Mouse (Mus musculus) bone marrow macrophage, adult 2 months (primary cell): ENCODE measurements around the gene AC134908.4. TPM values are rescaled to one million over a fixed set of nuclear protein-coding genes. Genes with fewer than 3 reads are reported as not detected.

Experiments
- H3K27ac ChIP-seq: 2 replicates; pipeline ENCODE4 v1.5.1; 2012; ENCODE audit warnings: low read depth, low read length; ENCODE audit not compliant: insufficient read depth
- H3K4me1 ChIP-seq: 2 replicates; pipeline ENCODE4 v1.6.1; 2012; ENCODE audit warnings: low read length; ENCODE audit not compliant: control insufficient read depth, insufficient read depth
- H3K4me3 ChIP-seq: 2 replicates; pipeline ENCODE4 v1.5.1; 2012; ENCODE audit warnings: mild to moderate bottlenecking, low read length, moderate library complexity; ENCODE audit not compliant: insufficient read depth
- CTCF ChIP-seq: IDR thresholded peaks from 2 replicates; pipeline ENCODE4 v1.5.1; 2012; ENCODE audit warnings: low read depth, mild to moderate bottlenecking, low read length, moderate library complexity
- POLR2A ChIP-seq: IDR thresholded peaks from 2 replicates; pipeline ENCODE4 v1.6.1; 2012; ENCODE audit warnings: mild to moderate bottlenecking, low read depth, low read length, borderline replicate concordance
- polyA plus RNA-seq: library from polyadenylated mRNA; stranded (reverse); fragments of >200 nt; gene quantifications from 2 replicates; pipeline ENCODE4 v1.2.4, GENCODE M21; 2012; ENCODE audit not compliant: missing spikeins, insufficient read depth, insufficient read length

Gene AC134908.4
- polyA plus RNA-seq, 1 experiment: not detected

DNA sequence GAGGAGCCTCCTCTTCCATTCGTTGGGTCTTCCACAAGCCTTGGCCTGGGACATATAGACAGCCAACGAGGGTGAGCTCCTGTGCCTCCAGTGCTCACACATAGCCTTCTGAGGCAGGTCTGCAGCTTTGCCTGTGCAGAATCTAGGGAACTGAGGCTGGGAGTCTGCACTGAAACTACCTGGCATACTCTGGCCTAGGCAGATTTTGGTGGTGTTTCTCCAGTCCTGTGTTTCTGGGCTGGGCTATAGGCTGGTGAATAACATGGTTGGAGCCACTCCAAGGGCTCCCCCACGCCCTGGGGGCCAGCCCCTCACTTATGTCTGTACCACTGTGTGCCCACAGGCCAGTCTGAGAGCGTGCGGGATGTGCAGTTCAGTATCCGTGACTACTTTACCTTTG, 29.9 kb upstream of the AC134908.4 start:
- Histone ChIP-seq H3K4me3 (no peak overlapping the region), H3K4me1 (peaks cover 17% of the 10 kb centered on the region), H3K27ac (no peak overlapping the region)
- TF ChIP-seq POLR2A: no peak
- no peak for TF ChIP-seq CTCF

DNA sequence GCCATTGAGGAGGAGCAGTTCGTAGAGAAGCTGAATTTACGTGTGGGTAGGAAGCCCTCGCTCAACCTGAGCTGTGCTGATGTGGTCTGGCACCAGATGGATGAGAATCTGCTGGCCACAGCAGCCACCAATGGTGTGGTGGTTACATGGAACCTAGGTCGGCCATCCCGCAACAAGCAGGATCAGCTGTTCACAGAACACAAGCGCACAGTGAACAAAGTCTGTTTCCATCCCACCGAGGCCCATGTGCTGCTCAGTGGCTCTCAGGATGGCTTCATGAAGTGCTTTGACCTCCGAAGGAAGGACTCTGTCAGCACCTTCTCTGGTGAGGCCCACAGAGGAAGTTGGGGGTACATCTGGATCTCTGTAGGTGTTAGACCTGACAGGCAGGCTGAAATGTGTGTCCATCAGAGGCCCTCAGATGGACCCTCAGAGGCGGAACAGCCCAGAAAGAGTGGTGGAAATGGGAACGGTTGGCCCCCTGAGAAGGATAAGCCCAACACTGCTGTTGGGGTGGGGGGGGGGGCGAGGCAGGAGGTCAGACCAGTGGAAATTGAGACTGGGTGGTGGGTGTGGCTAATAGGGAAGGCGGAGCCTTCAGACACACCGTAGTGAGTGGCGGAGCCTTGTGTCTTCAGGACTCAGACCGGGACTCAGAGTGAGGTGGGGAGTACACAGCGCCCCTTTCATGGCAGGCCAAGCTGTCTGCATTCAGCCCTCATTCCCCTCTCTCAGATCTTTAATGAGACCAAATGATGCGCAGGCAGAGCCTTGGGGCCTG, 29.1 kb upstream of the AC134908.4 start:
- Histone ChIP-seq H3K4me3 (peak overlapping the region; percentile 89), H3K4me1 (peaks cover 15% of the 10 kb centered on the region), H3K27ac (no peak overlapping the region)
- TF ChIP-seq CTCF (no peak), POLR2A (no peak)

DNA sequence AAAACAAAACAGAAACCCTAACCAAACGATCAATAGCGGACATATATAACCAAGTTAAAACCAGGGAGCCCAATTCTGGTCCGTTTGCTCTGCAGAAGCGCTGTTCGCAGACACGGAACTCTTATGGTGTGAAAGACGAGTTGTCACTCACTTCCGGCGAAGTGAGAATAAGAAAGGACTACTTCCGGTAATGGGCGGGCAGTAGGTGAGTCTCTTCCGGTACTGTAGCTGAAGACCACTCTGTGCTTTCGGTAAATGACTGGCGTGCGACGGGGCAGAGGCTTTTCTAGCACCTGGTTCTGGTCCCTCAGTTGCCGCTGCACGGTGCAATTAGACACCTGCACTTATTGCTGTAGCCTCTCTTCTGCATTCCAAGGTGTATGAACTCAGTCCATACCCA, 28.0 kb upstream of the AC134908.4 start, which contains the start of gene Wdr24:
Wdr24 (plus strand) TSS at position 176 of the 400 bp plus-strand sequence.
- Histone ChIP-seq H3K27ac (no peak within 1 kb of the TSS), H3K4me1 (peaks cover 14% of the 10 kb centered on the region), H3K4me3 (peak within 1 kb of the TSS; percentile 89)
- TF ChIP-seq POLR2A (no peak), CTCF (no peak)

- Histone ChIP-seq H3K4me3 (peak overlapping the region; percentile 12), H3K4me1 (peaks cover 6% of the 10 kb centered on the region), H3K27ac (no peak overlapping the region)
- TF ChIP-seq POLR2A (no peak), CTCF (no peak)
These were observed 23.7 kb upstream of the AC134908.4 start for GRCm38 (mm10) chr17:25818851-25819780.

GRCm38 (mm10) chr17:25817662-25818061, 22.2 kb upstream of the AC134908.4 start:
- TF ChIP-seq POLR2A (no peak), CTCF (no peak)
- 0 out of 2 replicates have a peak, but pooled peaks cover 2% of the 10 kb centered on the region for H3K4me1 ChIP-seq

DNA sequence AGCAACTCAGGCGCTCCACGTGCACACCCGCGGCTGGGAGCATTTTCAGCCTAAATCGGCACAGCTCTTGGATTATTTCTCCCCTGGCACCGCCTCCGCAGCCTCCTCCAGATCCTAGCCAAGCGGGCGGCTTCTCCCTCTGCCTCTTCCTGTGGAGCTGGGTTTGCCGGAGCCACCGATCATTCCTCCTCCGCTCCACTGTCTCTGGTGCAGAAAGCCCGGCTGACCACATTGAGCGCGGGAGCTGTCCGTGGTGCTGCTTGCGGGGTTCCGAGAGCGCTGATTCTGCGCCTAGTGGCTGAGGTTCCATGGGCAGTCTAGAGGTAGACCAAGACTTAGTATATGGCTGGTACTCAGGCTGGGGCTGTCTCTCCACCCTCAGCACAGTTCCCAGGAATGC, 18.0 kb upstream of the AC134908.4 start:
- TF ChIP-seq POLR2A: no peak
- TF ChIP-seq CTCF: peak; percentile 11; the same call in 1 of the 2 replicates
- no peaks in the 10 kb centered on the region for H3K4me1 ChIP-seq
- H3K4me3 ChIP-seq: no peak overlapping the region
- H3K27ac ChIP-seq: no peak overlapping the region

More at GRCm38 (mm10) chr17:25817662-25818061, 22.2 kb upstream of the AC134908.4 start:
- H3K4me3 ChIP-seq: no peak overlapping the region
- no peak overlapping the region for H3K27ac ChIP-seq

DNA sequence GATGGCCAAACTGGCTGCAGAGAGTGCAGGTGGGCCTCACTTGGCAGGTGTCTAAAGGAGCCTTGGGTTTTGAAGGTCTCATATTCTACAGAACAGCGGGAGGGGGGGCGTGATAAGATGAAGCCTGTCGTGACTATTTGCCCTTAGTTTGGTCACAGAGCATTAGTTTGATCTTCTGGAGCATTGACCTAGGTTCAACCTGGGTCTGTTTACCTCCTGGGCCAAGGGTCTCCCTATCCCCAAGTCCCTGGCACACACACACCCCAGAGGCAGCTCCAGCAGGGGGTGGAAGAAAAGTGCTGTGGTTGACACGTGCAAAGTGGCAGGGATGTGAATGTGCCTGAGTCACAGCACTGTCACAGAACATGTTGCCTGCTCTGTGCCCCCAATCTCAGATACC, 15.4 kb upstream of the AC134908.4 start:
- H3K4me1 ChIP-seq: no peaks in the 10 kb centered on the region
- H3K27ac ChIP-seq: no peak overlapping the region
- no peak overlapping the region for H3K4me3 ChIP-seq
- TF ChIP-seq POLR2A: no peak
- TF ChIP-seq CTCF: no peak

- H3K4me1 ChIP-seq: no peaks in the 10 kb centered on the region
- peak overlapping the region; percentile 52 for H3K4me3 ChIP-seq
- TF ChIP-seq CTCF (no peak), POLR2A (no peak)
- H3K27ac ChIP-seq: no peak overlapping the region
These were observed 14.3 kb upstream of the AC134908.4 start for GRCm38 (mm10) chr17:25809606-25810340.

DNA sequence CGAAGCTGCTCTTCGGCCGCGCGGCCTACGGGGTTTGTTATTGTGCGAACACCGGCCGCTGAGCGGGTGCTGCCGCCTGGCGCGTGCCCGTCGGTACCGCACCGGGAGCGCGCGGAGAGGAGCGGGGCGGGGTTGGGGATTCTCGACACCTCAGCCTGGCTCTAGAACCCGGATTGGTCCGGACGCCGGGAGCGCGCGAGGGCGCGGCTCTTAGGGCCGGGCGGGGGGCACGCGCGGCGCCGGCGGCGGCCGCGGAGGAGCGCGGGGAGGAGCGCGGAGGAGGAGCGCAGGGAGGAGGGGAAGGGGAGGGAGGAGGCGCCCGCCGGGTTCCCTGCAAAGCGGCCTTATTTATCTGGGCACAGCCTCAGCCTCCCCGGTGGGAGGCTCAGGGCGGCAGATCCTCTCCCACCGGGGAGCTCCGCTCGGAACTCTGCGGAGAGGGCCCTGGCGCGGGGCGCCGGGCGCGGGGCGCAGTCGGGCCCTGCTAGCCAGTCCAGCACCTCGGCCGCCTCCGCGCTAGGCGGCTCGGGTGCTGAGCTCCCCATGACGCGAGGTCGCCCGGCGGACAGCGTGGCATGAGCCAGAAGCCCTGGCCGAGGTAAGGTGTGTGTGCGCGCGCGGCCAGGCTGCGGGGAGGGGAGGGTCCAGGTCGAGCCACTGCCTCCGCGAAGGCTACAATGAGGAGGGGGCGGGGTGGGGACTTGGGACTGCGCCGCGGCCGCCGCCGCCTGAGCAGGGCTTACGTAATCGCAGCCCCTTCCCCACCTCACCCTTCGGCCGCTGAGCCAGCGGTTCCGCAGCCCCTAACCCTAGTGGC, 13.5 kb upstream of the AC134908.4 start, which contains the start of gene Fbxl16:
Fbxl16 (plus strand) TSS at position 297 of the 817 bp plus-strand sequence.
- no peaks in the 10 kb centered on the region for H3K4me1 ChIP-seq
- H3K4me3 ChIP-seq: peak within 1 kb of the TSS; percentile 52
- no peak within 1 kb of the TSS for H3K27ac ChIP-seq
- TF ChIP-seq CTCF (no peak), POLR2A (no peak)
